Mouse (Mus musculus) 3T3-L1 (cell line): Measurements from ENCODE around the gene Slc39a10.
"Not testable (repeated sequence)": the region's sequence is repeated elsewhere in the genome, so short reads cannot be mapped to it uniquely, and the experiment has no call there.

Experiments used
- DNase-seq: peaks from one replicate; pipeline ENCODE4 v3.0.0-alpha.2; 2015; ENCODE audit warnings: low read depth, low spot score

Gene Slc39a10

GRCm38 (mm10) chr1:46864175-46864885 lies 28.3 kb downstream of the Slc39a10 start:
- DNase-seq = peak; percentile 51

- no peak for DNase-seq
Measured at GRCm38 (mm10) chr1:46863434-46863833, 29.2 kb downstream of the Slc39a10 start.

GRCm38 (mm10) chr1:46860082-46860481 lies 32.6 kb downstream of the Slc39a10 start:
- DNase-seq = no peak

- no peak for DNase-seq
Measured at GRCm38 (mm10) chr1:46858579-46858978, 34.1 kb downstream of the Slc39a10 start.

- no peak for DNase-seq
Measured at GRCm38 (mm10) chr1:46856498-46856897, 36.2 kb downstream of the Slc39a10 start.

GRCm38 (mm10) chr1:46854036-46854900 lies 38.4 kb downstream of the Slc39a10 start:
- no peak for DNase-seq

GRCm38 (mm10) chr1:46853317-46854035 lies 39.2 kb downstream of the Slc39a10 start:
- DNase-seq = peak; percentile 95

- DNase-seq = peak; percentile 71
Measured at GRCm38 (mm10) chr1:46852600-46853272, 39.9 kb downstream of the Slc39a10 start.

GRCm38 (mm10) chr1:46852216-46852599 lies 40.4 kb downstream of the Slc39a10 start:
- DNase-seq = peak; percentile 71

- no peak for DNase-seq
Measured at GRCm38 (mm10) chr1:46851586-46851985, 41.1 kb downstream of the Slc39a10 start.

- peak; percentile 92 for DNase-seq
Measured at GRCm38 (mm10) chr1:46849758-46850157, 42.9 kb downstream of the Slc39a10 start.

GRCm38 (mm10) chr1:46845221-46845620 lies 47.4 kb downstream of the Slc39a10 start:
- DNase-seq = no peak

- DNase-seq = no peak
Measured at GRCm38 (mm10) chr1:46844281-46844680, 48.4 kb downstream of the Slc39a10 start.

- DNase-seq = no peak
Measured at GRCm38 (mm10) chr1:46843406-46843805, 49.2 kb downstream of the Slc39a10 start.

- no peak for DNase-seq
Measured at GRCm38 (mm10) chr1:46831927-46832326, 60.7 kb downstream of the Slc39a10 start.

- DNase-seq = no peak
Measured at GRCm38 (mm10) chr1:46830066-46830843, 62.4 kb downstream of the Slc39a10 start.

GRCm38 (mm10) chr1:46822256-46822972 lies 70.2 kb downstream of the Slc39a10 start:
- DNase-seq = no peak

GRCm38 (mm10) chr1:46817934-46818333 lies 74.7 kb downstream of the Slc39a10 start:
- DNase-seq = no peak

- DNase-seq = not testable (repeated sequence)
Measured at GRCm38 (mm10) chr1:46808630-46809029, 84.0 kb downstream of the Slc39a10 start.

- no peak for DNase-seq
Measured at GRCm38 (mm10) chr1:46805074-46805473, 87.6 kb downstream of the Slc39a10 start.
